Mouse (Mus musculus) liver, embryonic 12.5 days (tissue): ENCODE measurements at regions not wholly inside any gene's neighbourhood (a gene's known extent, or its start where the extent isn't known, plus 50 kb on each side); places are given as distances from the start of the nearest gene placed in this dataset.
A peak's percentile ranks its signal among the peaks of the same experiment; 100 is the strongest.

ENCODE experiments used
- ATAC-seq: fragments of 200-750 bp; cut with Nextera tagmentation; 2 replicates; pipeline ENCODE4 v1.8.0; 2017; ENCODE audit warnings: moderate number of reproducible peaks, mild to moderate bottlenecking, moderate library complexity
- H3K27ac ChIP-seq: fragments of 300-500 bp; sonication (generic); 2 replicates; pipeline ENCODE4 v1.5.1; 2016; ENCODE audit warnings: mild to moderate bottlenecking
- H3K27me3 ChIP-seq: fragments of 300-500 bp; sonication (generic); replicated peaks from 2 replicates; pipeline ENCODE4 v1.6.1; 2016; ENCODE audit warnings: mild to moderate bottlenecking, moderate library complexity
- H3K36me3 ChIP-seq: fragments of 300-500 bp; sonication (generic); 2 replicates; pipeline ENCODE4 v1.6.1; 2016; ENCODE audit warnings: mild to moderate bottlenecking, moderate library complexity
- H3K4me1 ChIP-seq: fragments of 300-500 bp; sonication (generic); 2 replicates; pipeline ENCODE4 v1.6.1; 2016
- H3K4me2 ChIP-seq: fragments of 300-500 bp; sonication (generic); 2 replicates; pipeline ENCODE4 v1.6.1; 2016; ENCODE audit warnings: mild to moderate bottlenecking, moderate library complexity
- H3K4me3 ChIP-seq: fragments of 300-500 bp; sonication (generic); 2 replicates; pipeline ENCODE4 v1.5.1; 2016; ENCODE audit warnings: mild to moderate bottlenecking, moderate library complexity
- H3K9ac ChIP-seq: fragments of 300-500 bp; sonication (generic); 2 replicates; pipeline ENCODE4 v1.6.1; 2016; ENCODE audit warnings: mild to moderate bottlenecking, moderate library complexity
- H3K9me3 ChIP-seq: fragments of 300-500 bp; sonication (generic); replicated peaks from 2 replicates; pipeline ENCODE4 v1.6.1; 2016; ENCODE audit warnings: mild to moderate bottlenecking, moderate library complexity
- WGBS: fragments of 180-500 bp; shearing (Covaris S2); methylation state at CpG from one replicate; pipeline ENCODE4 v1.1.7; 2016; ENCODE audit not compliant: insufficient replicate concordance; 5-methylcytosine and 5-hydroxymethylcytosine counted together

GRCm38 (mm10) chr2:133467170-133468168 is 84.5 kb upstream of the Bmp2 start:
- ATAC-seq, result no peak
- H3K9ac ChIP-seq, result no peak overlapping the region

GRCm38 (mm10) chr2:133472966-133473744 is 78.8 kb upstream of the Bmp2 start:
- no peak overlapping the region for H3K27ac ChIP-seq
- no peak overlapping the region for H3K4me2 ChIP-seq
- ATAC-seq, result no peak
- WGBS, result 55% methylated on average over 5 of the region's 5 CpGs
- H3K9me3 ChIP-seq, result no peaks in the 10 kb centered on the region
- no peak overlapping the region for H3K9ac ChIP-seq
- H3K4me1 ChIP-seq, result no peaks in the 10 kb centered on the region
- no peaks in the 10 kb centered on the region for H3K27me3 ChIP-seq
- H3K4me3 ChIP-seq, result no peak overlapping the region
- no peaks in the 10 kb centered on the region for H3K36me3 ChIP-seq

More at GRCm38 (mm10) chr2:133467170-133468168, 84.5 kb upstream of the Bmp2 start:
- no peaks in the 10 kb centered on the region for H3K27me3 ChIP-seq
- no peaks in the 10 kb centered on the region for H3K36me3 ChIP-seq
- no peaks in the 10 kb centered on the region for H3K4me1 ChIP-seq
- no peak overlapping the region for H3K4me2 ChIP-seq
- H3K9me3 ChIP-seq, result no peaks in the 10 kb centered on the region
- H3K27ac ChIP-seq, result no peak overlapping the region
- no peak overlapping the region for H3K4me3 ChIP-seq
- 63% methylated on average over 9 of the region's 9 CpGs for WGBS

DNA sequence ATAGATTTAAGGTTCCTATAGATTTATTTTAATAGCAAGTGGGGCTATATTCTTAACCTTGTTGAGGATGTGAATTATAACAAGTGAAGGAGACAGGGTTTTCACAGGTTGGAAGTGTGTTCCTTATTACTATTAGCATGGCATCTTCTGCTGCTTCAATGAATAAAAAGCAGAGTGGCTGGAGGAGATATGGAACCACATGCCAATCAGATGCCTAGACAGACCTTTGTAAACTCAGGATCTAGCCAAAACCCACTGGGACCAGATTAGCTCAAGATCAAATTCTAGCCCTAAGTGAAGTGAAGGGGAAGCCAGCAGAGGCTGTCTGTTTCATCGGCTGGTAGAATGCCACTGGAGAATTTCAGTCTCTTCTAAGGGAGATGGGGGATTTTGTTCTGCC is 77.8 kb upstream of the Bmp2 start:
- H3K27ac ChIP-seq, result no peak overlapping the region
- H3K9me3 ChIP-seq, result no peaks in the 10 kb centered on the region
- H3K4me2 ChIP-seq, result no peak overlapping the region
- no peak overlapping the region for H3K9ac ChIP-seq
- ATAC-seq, result no peak
- WGBS, result 57% methylated on average over 1 of the region's 1 CpGs
- H3K36me3 ChIP-seq, result no peaks in the 10 kb centered on the region
- H3K27me3 ChIP-seq, result no peaks in the 10 kb centered on the region
- H3K4me3 ChIP-seq, result no peak overlapping the region
- no peaks in the 10 kb centered on the region for H3K4me1 ChIP-seq

GRCm38 (mm10) chr2:133480870-133481269 is 71.1 kb upstream of the Bmp2 start:
- Histone ChIP-seq H3K27ac (no peak overlapping the region), H3K4me2 (no peak overlapping the region), H3K4me1 (no peaks in the 10 kb centered on the region; the same call in 1 of the 2 replicates), H3K36me3 (no peaks in the 10 kb centered on the region), H3K9me3 (no peaks in the 10 kb centered on the region), H3K9ac (no peak overlapping the region), H3K27me3 (no peaks in the 10 kb centered on the region), H3K4me3 (no peak overlapping the region)
- 40% methylated on average over 3 of the region's 3 CpGs for WGBS
- ATAC-seq, result no peak

- Histone ChIP-seq H3K4me2 (no peak overlapping the region), H3K36me3 (no peaks in the 10 kb centered on the region), H3K4me3 (no peak overlapping the region), H3K9ac (no peak overlapping the region), H3K4me1 (no peaks in the 10 kb centered on the region; the same call in 1 of the 2 replicates), H3K9me3 (no peaks in the 10 kb centered on the region), H3K27ac (no peak overlapping the region), H3K27me3 (no peaks in the 10 kb centered on the region)
- ATAC-seq, result no peak
- 51% methylated on average over 6 of the region's 6 CpGs for WGBS
These were observed 70.7 kb upstream of the Bmp2 start for GRCm38 (mm10) chr2:133481305-133481704.

DNA sequence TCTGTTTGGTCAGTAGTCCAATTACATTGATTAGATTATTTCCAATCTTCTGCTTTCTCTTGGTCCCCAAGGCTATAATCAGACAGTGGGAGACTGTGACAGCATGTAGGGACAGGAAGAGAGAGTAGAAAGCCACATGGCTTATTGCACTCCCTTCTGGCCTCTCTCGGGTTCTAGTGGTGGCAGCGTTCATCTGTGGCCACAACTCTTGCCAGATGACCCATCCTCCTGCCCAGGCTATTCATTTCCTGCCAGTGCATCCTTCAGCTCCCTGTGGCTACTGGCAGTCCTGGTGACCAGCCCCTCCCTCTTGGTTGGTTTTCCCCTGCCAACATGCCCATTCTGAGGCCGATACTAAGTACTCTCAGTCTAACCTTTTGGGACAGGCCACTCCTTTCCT is 70.2 kb upstream of the Bmp2 start:
- WGBS, result 74% methylated on average over 3 of the region's 3 CpGs
- H3K27ac ChIP-seq, result no peak overlapping the region

DNA sequence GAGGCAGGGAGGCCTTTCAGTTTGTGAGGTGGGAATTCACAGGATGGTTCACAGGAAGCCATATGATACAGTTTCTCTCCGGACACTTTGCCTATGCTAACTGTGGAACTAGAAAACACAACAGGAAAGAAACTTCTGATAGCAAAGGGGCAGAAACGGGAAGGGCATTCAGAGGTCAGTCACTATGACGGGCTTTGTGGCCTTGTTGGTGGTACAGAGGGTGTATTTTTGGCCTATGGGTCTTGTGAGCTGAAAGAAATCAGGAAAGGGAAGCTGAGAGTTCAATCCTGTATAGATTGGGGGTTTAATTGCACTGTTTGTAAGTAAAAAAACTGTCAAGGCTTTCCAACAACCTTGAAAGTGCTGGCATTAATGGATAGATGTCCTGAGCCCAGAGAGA is 56.5 kb upstream of the Bmp2 start:
- WGBS, result 14% methylated on average over 3 of the region's 3 CpGs
- Histone ChIP-seq H3K4me1 (no peaks in the 10 kb centered on the region), H3K9me3 (no peaks in the 10 kb centered on the region), H3K4me3 (no peak overlapping the region), H3K4me2 (no peak overlapping the region), H3K9ac (no peak overlapping the region), H3K27me3 (no peaks in the 10 kb centered on the region), H3K27ac (no peak overlapping the region), H3K36me3 (no peaks in the 10 kb centered on the region)
- peak; percentile 32; the same call in 1 of the 2 replicates for ATAC-seq

More for the DNA sequence above, 70.2 kb upstream of the Bmp2 start:
- Histone ChIP-seq H3K4me1 (no peaks in the 10 kb centered on the region; the same call in 1 of the 2 replicates), H3K4me3 (no peak overlapping the region), H3K27me3 (no peaks in the 10 kb centered on the region), H3K9me3 (no peaks in the 10 kb centered on the region), H3K36me3 (no peaks in the 10 kb centered on the region), H3K4me2 (no peak overlapping the region), H3K9ac (no peak overlapping the region)
- ATAC-seq, result no peak

GRCm38 (mm10) chr2:133496389-133496788 is 55.6 kb upstream of the Bmp2 start:
- Histone ChIP-seq H3K27me3 (no peaks in the 10 kb centered on the region), H3K9me3 (no peaks in the 10 kb centered on the region), H3K4me1 (no peaks in the 10 kb centered on the region), H3K36me3 (no peaks in the 10 kb centered on the region), H3K9ac (no peak overlapping the region), H3K4me3 (no peak overlapping the region), H3K4me2 (no peak overlapping the region), H3K27ac (no peak overlapping the region)
- no peak for ATAC-seq

DNA sequence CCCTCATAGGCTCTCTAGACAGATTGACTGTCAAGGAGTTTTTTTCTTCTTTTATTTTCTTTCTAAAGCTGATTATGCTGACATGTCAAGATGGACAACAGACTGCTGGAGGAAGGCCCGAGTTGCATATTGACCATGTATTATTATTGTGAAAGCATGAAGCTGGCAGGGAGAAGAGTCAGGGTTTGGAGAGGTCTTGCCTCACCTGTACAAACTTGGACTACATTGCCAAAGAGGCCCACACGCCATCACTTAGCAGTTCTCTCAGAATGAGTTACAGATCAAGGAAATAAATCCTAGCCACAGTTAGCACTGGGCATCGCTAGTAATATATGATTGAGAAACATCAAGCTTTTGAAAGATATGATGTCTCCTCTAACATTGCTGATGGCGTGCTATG is 54.9 kb upstream of the Bmp2 start:
- H3K9ac ChIP-seq, result no peak overlapping the region
- no peaks in the 10 kb centered on the region for H3K36me3 ChIP-seq
- H3K27ac ChIP-seq, result no peak overlapping the region
- no peaks in the 10 kb centered on the region for H3K9me3 ChIP-seq
- no peak overlapping the region for H3K4me2 ChIP-seq
- H3K4me3 ChIP-seq, result no peak overlapping the region
- ATAC-seq, result no peak
- 59% methylated on average over 4 of the region's 4 CpGs for WGBS
- no peaks in the 10 kb centered on the region for H3K27me3 ChIP-seq
- H3K4me1 ChIP-seq, result no peaks in the 10 kb centered on the region

GRCm38 (mm10) chr2:133497541-133498185 is 54.3 kb upstream of the Bmp2 start:
- Histone ChIP-seq H3K36me3 (no peaks in the 10 kb centered on the region), H3K27ac (0 out of 2 replicates have a peak overlapping the region, but pooled peaks have one; percentile 14), H3K27me3 (no peaks in the 10 kb centered on the region), H3K9me3 (no peaks in the 10 kb centered on the region), H3K4me2 (no peak overlapping the region), H3K4me1 (0 out of 2 replicates have a peak, but pooled peaks cover 3% of the 10 kb centered on the region), H3K9ac (no peak overlapping the region), H3K4me3 (no peak overlapping the region)
- ATAC-seq, result no peak
- WGBS, result 24% methylated on average over 8 of the region's 8 CpGs

DNA sequence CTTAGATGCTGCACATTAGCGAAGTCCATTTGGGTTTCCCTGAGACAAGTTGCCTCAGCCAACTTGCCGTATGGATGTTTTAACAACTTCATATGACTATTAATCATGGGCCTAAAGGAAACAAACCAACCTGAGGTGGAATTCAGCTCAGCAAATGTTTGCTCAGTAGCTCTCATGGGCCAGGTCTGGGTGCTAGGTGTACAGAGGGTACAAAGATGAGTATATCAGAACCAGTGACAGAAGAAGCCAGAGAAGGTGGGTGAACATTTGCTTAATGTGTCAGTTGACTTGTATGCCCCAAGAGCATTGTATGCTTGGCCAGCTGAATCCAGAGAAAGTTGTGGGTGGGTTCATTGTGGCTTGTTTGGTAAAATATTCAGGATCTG is 53.8 kb upstream of the Bmp2 start:
- WGBS, result 64% methylated on average over 2 of the region's 2 CpGs
- H3K27me3 ChIP-seq, result no peaks in the 10 kb centered on the region
- ATAC-seq, result no peak; the same call in 1 of the 2 replicates
- no peak overlapping the region for H3K9ac ChIP-seq
- no peak overlapping the region for H3K27ac ChIP-seq
- H3K36me3 ChIP-seq, result no peaks in the 10 kb centered on the region
- H3K4me1 ChIP-seq, result 0 out of 2 replicates have a peak, but pooled peaks cover 3% of the 10 kb centered on the region
- no peaks in the 10 kb centered on the region for H3K9me3 ChIP-seq
- H3K4me3 ChIP-seq, result no peak overlapping the region
- H3K4me2 ChIP-seq, result no peak overlapping the region
